Mouse (Mus musculus): ENCODE measurements around the gene Prrt1.

GRCm38 (mm10) chr17:34635671-34636070 is 6.3 kb downstream of the Prrt1 start:
- TF ChIP-seq GATA1 (IDR thresholded peaks at IDR 0.05; ENCODE audit: borderline replicate concordance, low read length) (no peak), FLI1 (IDR thresholded peaks at IDR 0.05; ENCODE audit: low read length) (no peak)
